Mouse (Mus musculus) splenic B cell, adult 2 months (primary cell): ENCODE measurements around the gene Hmgb1.

Experiments used
- DNase-seq: peaks from one replicate; pipeline ENCODE4 v3.0.0-alpha.2; 2011; ENCODE audit warnings: low read depth, low spot score
- H3K27me3 ChIP-seq: 2 replicates; pipeline ENCODE4 v1.6.1; 2012; ENCODE audit warnings: mild to moderate bottlenecking, low read length, moderate library complexity, mixed read lengths; ENCODE audit not compliant: control insufficient read depth, poor library complexity, insufficient read depth, severe bottlenecking
- H3K36me3 ChIP-seq: 2 replicates; pipeline ENCODE4 v1.6.1; 2012; ENCODE audit warnings: mild to moderate bottlenecking, low read length, moderate library complexity, mixed read lengths; ENCODE audit not compliant: control insufficient read depth, poor library complexity, insufficient read depth, severe bottlenecking

Hmgb1 gene

DNA sequence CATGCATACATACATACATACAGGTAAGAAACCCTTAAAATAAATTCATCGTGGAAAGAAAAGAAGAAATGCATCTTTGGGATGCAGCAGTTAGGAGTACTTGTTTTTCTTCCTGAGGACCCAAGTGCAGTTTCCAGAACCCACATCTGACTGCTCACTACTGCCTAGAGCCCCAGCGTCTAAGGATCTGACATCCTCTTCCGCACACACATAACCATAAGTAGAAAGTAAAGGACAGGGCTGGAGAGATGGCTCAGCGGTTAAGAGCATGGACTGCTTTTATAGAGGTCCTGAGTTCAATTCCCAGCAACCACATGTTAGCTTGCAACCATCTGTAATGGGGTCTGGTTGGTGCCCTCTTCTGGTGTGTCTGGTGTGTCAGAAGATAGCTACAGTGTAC, 151.9 kb downstream of the Hmgb1 start:
- no peak for DNase-seq
- Histone ChIP-seq H3K36me3 (no peaks in the 10 kb centered on the region), H3K27me3 (no peaks in the 10 kb centered on the region)

DNA sequence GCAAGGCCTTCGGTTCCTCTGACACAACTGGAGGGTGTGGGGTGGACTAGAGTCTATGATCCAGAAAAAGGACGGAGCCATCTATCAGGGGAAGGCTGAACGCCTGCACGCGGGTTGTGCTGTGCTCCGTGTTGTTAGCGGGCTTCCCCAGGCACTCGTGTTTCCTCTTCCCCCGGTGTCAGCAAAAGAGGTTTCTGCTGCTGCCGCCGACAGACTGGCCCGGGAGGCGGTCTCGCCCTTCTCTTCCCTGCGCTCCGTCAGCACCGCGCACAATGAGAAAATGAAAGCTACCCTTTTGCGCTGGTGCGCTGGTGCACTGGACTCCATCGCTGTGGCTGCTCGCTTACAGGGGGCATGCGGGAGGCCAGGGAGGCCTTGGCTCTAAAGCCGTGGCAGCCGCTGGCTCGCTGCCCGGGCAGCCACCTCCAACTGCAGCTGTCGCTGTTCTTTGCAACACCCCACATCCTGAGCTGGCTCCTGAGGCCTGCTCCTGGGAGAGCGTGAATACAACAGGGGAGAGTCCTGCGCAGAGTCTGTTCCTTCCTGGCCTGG, 153.0 kb downstream of the Hmgb1 start:
- Histone ChIP-seq H3K36me3 (no peaks in the 10 kb centered on the region), H3K27me3 (no peaks in the 10 kb centered on the region)
- peak; percentile 81 for DNase-seq

DNA sequence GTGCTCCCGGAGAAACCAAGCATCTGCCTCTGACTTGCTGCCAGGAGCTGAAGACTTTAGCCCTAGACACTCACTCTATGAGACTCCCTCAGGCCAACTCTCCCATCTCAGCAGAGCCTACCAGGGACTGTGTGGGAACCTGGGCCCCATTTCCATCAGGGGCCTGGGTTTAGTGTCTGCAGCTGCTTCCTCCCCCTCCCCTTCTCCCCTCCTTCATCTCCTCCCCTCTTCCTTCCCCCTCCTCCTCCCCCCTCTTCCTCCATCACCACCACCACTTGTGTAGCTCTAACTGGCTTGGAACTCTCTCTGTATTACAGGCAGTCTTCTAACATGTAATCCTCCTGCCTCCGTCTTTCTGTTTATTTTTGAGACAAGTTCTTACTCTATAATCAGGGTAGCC, 154.2 kb downstream of the Hmgb1 start:
- DNase-seq = no peak
- Histone ChIP-seq H3K36me3 (no peaks in the 10 kb centered on the region), H3K27me3 (no peaks in the 10 kb centered on the region)

GRCm38 (mm10) chr5:149028394-149028793, 155.9 kb downstream of the Hmgb1 start:
- no peak for DNase-seq
- Histone ChIP-seq H3K36me3 (no peaks in the 10 kb centered on the region), H3K27me3 (no peaks in the 10 kb centered on the region)

DNA sequence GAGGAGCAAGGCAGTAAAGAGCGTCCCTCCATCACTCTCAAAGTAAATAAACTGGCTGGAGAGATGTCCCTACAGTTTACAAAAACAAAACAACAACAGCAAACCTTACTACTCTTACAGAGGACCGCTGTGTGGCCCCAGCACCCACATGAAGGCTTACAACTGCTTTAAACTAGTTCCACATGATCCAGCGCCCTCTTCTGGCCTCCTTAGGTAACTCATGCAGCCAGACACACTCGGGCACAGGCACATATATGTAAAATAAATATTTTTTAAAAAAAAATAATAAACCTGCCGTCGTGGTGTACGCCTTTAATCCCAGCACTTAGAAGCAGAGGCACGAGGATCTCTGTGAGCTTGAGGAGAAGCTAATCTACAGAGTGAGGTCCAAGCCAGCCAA, 156.9 kb downstream of the Hmgb1 start:
- Histone ChIP-seq H3K27me3 (no peaks in the 10 kb centered on the region), H3K36me3 (no peaks in the 10 kb centered on the region)
- DNase-seq = peak; percentile 44

- no peak for DNase-seq
- Histone ChIP-seq H3K27me3 (no peaks in the 10 kb centered on the region), H3K36me3 (no peaks in the 10 kb centered on the region)
Observed at GRCm38 (mm10) chr5:149021120-149021519, 163.2 kb downstream of the Hmgb1 start.

- DNase-seq = no peak
Observed at GRCm38 (mm10) chr5:149020681-149021062, 163.6 kb downstream of the Hmgb1 start.

GRCm38 (mm10) chr5:149020059-149020680, 164.1 kb downstream of the Hmgb1 start:
- H3K36me3 ChIP-seq = no peaks in the 10 kb centered on the region
- DNase-seq = no peak
- H3K27me3 ChIP-seq = no peaks in the 10 kb centered on the region

More at GRCm38 (mm10) chr5:149020681-149021062, 163.6 kb downstream of the Hmgb1 start:
- Histone ChIP-seq H3K27me3 (no peaks in the 10 kb centered on the region), H3K36me3 (no peaks in the 10 kb centered on the region)

GRCm38 (mm10) chr5:149017666-149018415, 166.4 kb downstream of the Hmgb1 start:
- peak; percentile 90 for DNase-seq
- Histone ChIP-seq H3K36me3 (no peaks in the 10 kb centered on the region; the same call in 1 of the 2 replicates), H3K27me3 (no peaks in the 10 kb centered on the region)

- H3K36me3 ChIP-seq = no peaks in the 10 kb centered on the region; the same call in 1 of the 2 replicates
- H3K27me3 ChIP-seq = no peaks in the 10 kb centered on the region
- peak; percentile 59 for DNase-seq
Observed at GRCm38 (mm10) chr5:149017181-149017580, 167.1 kb downstream of the Hmgb1 start.

GRCm38 (mm10) chr5:149016261-149016660, 168.0 kb downstream of the Hmgb1 start:
- Histone ChIP-seq H3K36me3 (no peaks in the 10 kb centered on the region; the same call in 1 of the 2 replicates), H3K27me3 (no peaks in the 10 kb centered on the region)
- peak; percentile 57 for DNase-seq

DNA sequence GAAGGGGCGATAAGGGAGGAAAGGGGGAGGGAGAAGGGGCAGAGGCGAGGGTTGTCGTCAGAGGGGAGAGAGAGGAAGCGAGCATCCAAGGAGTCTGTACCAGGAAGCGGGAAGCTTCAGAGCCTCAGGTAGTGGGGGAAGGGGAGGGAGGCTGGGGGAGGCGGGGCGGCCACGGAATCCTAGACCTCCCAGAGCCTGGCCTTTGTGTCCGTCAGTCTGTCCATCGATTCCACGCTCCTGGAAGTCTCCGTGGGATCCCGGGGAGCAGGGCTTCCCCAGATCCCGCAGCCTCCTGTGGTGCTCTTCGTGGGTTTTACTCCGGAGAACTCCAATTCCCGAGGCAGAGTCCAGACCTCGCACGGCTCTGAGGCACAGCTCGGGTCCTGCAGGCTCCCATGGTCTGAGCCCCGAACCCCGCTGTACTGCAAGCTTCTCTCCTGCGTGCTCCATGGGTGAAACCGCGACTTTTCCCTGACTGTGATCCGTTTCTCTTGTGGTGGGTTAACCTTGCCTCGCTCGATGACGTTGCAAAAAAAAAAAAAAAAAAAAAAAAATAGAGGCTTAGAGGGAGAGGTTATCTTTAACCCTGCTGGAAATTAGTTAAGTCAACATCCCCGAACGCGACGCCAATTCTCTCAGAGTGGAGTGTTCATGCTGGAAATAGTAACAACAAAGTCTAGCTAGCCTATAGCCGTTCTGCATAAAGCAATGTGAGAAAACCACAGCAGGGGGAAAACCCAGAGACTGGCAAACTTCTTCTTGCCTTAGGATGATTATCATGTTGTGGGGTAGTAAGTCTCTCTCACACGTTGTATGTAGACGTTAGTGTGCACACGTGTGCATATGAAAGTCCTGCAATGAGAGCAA, 168.7 kb downstream of the Hmgb1 start:
- Histone ChIP-seq H3K27me3 (no peaks in the 10 kb centered on the region), H3K36me3 (no peaks in the 10 kb centered on the region; the same call in 1 of the 2 replicates)
- DNase-seq = peak; percentile 90

DNA sequence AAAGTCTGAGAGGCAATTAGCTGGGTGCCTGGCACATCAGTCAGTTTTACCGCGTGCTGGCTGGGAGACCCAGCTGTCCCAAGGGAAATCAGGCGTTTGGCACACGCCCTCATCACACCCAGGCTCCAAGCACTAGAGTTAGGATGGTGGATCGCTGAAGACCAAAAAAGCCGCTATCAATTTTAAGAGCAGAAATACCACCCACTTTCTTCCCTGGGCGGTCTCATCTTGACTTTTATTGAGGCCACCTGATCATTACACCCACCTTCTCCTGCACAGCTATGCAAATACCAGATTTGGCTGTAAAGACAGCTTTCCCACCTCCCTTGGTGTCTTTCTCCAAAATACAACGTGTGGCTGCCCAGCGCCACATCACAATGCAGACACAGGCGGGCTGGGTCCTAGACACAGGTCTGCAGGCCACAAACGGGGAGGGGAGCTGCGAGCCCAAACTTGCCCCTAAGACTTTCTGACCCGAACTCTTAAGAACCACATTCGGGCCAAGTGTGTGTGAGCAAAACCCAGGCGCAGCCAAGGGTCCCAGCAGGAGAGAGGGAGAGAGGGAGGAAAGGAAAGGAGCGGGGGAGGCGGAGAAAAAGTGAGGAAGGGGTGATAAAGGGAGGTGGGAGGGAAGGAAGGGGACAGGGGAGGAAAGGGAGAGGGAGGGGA, 169.6 kb downstream of the Hmgb1 start:
- H3K27me3 ChIP-seq = no peaks in the 10 kb centered on the region
- H3K36me3 ChIP-seq = no peaks in the 10 kb centered on the region; the same call in 1 of the 2 replicates
- peak; percentile 78 for DNase-seq

- DNase-seq = peak; percentile 53
- H3K36me3 ChIP-seq = no peaks in the 10 kb centered on the region; the same call in 1 of the 2 replicates
Observed at GRCm38 (mm10) chr5:149013817-149014508, 170.3 kb downstream of the Hmgb1 start.

More at GRCm38 (mm10) chr5:149013817-149014508, 170.3 kb downstream of the Hmgb1 start:
- H3K27me3 ChIP-seq = no peaks in the 10 kb centered on the region
